Mouse (Mus musculus): ENCODE measurements around the gene Tmem231.

Gene Tmem231

DNA sequence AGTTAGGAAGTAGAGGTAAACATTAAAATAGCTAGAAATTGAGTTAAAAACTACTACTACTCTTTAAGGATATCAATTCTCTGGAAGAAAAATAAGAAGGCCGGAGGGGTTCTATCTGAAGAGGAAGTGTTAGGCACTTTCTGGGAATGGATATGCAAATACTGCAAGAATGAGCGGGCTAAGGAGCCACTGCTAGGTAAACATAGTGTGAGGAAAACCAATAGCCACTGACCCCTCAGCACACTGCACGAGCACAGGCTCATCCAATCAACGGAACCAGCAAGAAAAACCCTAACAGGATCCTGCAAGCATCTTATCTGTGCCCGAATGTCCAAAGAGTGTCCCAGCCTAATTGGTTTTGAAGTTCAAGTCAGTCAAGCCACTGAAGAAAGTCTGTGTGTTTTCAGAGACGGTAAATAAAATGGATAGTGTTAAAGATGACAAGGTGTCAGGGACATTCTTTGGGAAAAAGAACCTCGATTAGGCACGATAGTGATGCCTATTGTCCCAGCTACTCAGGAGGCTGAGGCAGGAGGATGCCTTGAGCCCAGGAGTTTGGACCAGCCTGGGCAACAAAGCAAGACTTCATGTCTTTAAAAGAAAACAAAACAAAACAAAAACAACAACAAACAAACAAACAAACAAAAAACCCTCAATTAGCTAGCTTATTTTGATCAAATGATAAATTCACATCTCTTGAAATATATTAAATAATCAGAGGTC is 68.4 kb downstream of the Tmem231 start:
- in situ Hi-C loops (cut with MboI, MseI) = no loop called here

DNA sequence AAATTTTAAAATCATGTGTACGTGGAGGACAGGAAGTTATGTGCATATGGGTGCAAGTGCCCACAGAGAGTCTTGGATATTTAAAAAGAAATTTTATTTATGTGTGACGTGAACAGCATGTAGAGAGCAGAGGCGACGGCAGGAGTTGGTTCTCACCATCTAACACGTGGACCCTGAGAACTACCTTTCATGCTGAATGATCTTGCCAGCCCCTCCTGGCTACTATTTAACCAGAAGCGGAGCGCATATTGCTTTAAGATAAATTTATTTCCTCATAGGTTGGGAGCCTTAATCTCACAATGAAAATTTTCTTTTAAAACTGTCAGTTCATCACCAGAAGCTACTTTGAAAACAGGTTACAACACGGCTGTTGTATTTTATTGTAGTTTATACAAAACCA is 69.0 kb downstream of the Tmem231 start:
- in situ Hi-C loops (cut with MboI, MseI) = no loop called here

DNA sequence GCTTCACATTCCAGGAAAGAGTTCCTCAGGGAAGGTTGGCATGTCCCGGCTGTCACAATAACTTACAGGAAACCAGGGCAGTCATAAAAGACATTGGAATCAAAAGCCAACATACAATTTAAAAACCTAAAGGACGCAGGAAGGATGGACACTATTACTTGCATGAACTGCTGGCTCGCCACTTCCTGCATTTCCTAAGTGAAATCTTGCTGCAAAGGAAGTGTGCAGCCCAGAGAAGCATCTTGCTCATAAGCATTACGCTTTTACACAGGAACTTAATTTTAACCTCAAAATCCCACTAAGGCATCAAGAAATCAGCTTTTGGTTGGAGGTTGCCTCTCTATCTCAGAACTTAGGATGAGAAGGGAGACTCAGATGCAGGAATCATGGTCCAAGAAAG is 70.4 kb downstream of the Tmem231 start:
- in situ Hi-C loops (cut with MboI, MseI) = no loop called here
